In genomic region chr1:53978514-53978831, GRCm38 (mm10) we compare ENCODE assay signal across 8 mouse cellular contexts.
DNase-seq lines count a peak whose midpoint lies in the region; TF ChIP-seq lines count a peak whose summit lies in the region.

No protein-coding gene starts in this region.

- H3K4me3 ChIP-seq in heart, adult 2 months: peak overlapping the region; percentile 41

- H3K36me3 ChIP-seq in heart, adult 2 months (ENCODE audit: control insufficient read depth, insufficient read depth, low read length): peaks cover 6% of the 10 kb centered on the region

- peak overlapping the region; percentile 82 for H3K27ac ChIP-seq in heart, adult 2 months

- DNase-seq in embryo, embryonic 10.5 days (ENCODE audit: low spot score): peak; percentile 10
- DNase-seq in embryo, embryonic 9.5 days (ENCODE audit: extremely low spot score): no peak
- peak; percentile 73 to 81 for DNase-seq in heart, adult 2 months
- DNase-seq in kidney, adult 9 months: peak; percentile 76
- peak; percentile 60 for DNase-seq in lung, postnatal 14 days
- DNase-seq in spleen, postnatal 10 days (ENCODE audit: low spot score in 2 of 2): no peak
- DNase-seq in embryo, embryonic 10 days (ENCODE audit: low spot score): no peak
- no peak for DNase-seq in layer of hippocampus, postnatal 14 days (ENCODE audit: low spot score in 2 of 2)

- H3K27me3 ChIP-seq in heart, adult 2 months (ENCODE audit: control insufficient read depth, insufficient read depth, low read length): no peaks in the 10 kb centered on the region

- no peak for TF ChIP-seq CTCF in heart, adult 2 months (IDR thresholded peaks at IDR 0.05)

- peak; percentile 99 for TF ChIP-seq EP300 in heart, adult 2 months (IDR thresholded peaks at IDR 0.05; ENCODE audit: insufficient read depth, low read depth, low read length)

- TF ChIP-seq POLR2A in heart, adult 2 months (IDR thresholded peaks at IDR 0.05; ENCODE audit: insufficient read depth, low read depth, low read length): peak; percentile 70

- no peaks in the 10 kb centered on the region for H3K79me2 ChIP-seq in heart, adult 2 months (replicated peaks; ENCODE audit: control insufficient read depth, insufficient read depth, low read length)

- no peak overlapping the region; the same call in 1 of the 2 replicates for H3K9ac ChIP-seq in heart, adult 2 months (ENCODE audit: low read depth, low read length)

- intact Hi-C loops in heart, adult 2 months (cut with DNase I): loop anchor here (1.0 to 5.0 kb wide), 5 partner anchors 8 to 134 kb away; no protein-coding TSS in a partner anchor

- 24% methylated on average over 2 of the region's 2 CpGs for WGBS in heart, adult 2 months

- peaks cover 7% of the 10 kb centered on the region for H3K4me1 ChIP-seq in heart, adult 2 months (ENCODE audit: control insufficient read depth, insufficient read depth, low read length)

Comparison
In these comparisons a context has a peak if more than half of its experiments do, and no peak if none do; other contexts are left out.
1. DNase-seq: peak in embryo, embryonic 10.5 days (single experiment), heart, adult 2 months (2 of 2), kidney, adult 9 months (single experiment) and lung, postnatal 14 days (single experiment); none in embryo, embryonic 9.5 days (single experiment), spleen, postnatal 10 days (0 of 2), embryo, embryonic 10 days (single experiment) and layer of hippocampus, postnatal 14 days (0 of 2).